Mouse (Mus musculus) G1E-ER4 (cell line): ENCODE measurements around the gene Cnn3. TPM values are rescaled to one million over a fixed set of nuclear protein-coding genes. Genes with fewer than 3 reads are reported as not detected.

Experiments used
- GATA1 ChIP-seq: IDR thresholded peaks from one replicate; pipeline ENCODE4 v1.8.0; 2012; ENCODE audit warnings: low read length, inconsistent platforms
- polyA plus RNA-seq: library from polyadenylated mRNA; stranded (reverse); fragments of >175 nt; gene quantifications from 2 replicates; pipeline ENCODE4 v1.2.3, GENCODE M21; 2012

The Cnn3 gene
- not detected in 2 replicates for polyA plus RNA-seq

- TF ChIP-seq GATA1 = no peak
These were observed at the start of gene Cnn3 for GRCm38 (mm10) chr3:121425861-121426620. Gene Cnn3 (plus strand): TSS chr3:121426497.

- no peak for TF ChIP-seq GATA1
These were observed 47.3 kb upstream of the Cnn3 start for GRCm38 (mm10) chr3:121378708-121379612.

- TF ChIP-seq GATA1 = no peak
These were observed 46.6 kb upstream of the Cnn3 start for GRCm38 (mm10) chr3:121379699-121380098.

- TF ChIP-seq GATA1 = no peak
These were observed 38.8 kb upstream of the Cnn3 start for GRCm38 (mm10) chr3:121387471-121388009.

DNA sequence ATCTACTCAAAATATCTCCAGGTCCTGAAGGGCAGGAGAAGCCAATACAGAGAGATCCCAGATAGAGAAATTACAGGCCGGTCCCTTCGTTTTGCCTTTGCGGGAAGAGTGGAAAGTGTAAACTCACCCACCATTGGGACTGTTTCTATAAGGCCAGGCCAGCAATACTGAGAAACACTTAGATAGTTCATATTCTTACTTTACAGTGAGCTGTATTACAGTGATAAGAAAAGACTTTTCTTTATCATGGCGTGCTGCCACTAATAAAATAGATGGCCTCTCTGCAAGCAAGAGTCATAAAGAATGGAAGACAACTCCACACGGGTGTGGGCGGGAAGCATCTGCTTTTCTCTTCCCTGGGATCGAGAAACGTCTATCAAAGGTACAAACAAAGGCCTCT is 36.9 kb upstream of the Cnn3 start:
- TF ChIP-seq GATA1 = peak; percentile 41

DNA sequence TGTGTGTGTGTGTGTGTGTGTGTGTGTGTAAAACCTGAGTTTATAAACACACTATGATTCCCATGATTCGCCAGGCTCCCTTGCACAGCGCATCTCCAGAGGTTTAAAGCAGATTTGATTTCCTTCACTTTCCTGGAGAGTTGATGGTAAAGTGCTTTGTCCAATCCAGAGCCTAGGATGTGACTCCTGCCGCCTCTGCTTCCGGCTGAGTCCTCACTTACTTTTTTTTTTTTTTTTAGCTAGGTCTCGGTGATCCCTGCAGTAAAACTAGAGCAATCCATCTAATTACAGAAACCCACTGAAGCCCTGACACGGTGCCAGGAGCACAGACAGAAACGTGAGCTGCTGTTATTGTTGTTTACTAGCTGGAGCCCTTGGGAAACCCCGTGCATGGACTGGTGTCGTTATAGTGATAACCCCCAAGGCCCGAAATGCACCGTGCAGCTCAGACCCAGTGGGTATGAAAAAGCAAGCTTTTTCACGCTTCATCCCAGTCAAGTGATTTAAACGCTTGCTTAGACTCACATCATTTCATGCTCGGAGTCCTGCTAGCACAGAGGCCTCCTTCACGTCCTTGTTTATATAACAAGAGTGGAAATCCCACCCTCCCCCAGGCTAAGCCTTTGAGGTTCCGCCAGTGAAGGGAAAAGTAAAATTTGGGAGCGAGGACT is 36.3 kb upstream of the Cnn3 start:
- TF ChIP-seq GATA1 = no peak

DNA sequence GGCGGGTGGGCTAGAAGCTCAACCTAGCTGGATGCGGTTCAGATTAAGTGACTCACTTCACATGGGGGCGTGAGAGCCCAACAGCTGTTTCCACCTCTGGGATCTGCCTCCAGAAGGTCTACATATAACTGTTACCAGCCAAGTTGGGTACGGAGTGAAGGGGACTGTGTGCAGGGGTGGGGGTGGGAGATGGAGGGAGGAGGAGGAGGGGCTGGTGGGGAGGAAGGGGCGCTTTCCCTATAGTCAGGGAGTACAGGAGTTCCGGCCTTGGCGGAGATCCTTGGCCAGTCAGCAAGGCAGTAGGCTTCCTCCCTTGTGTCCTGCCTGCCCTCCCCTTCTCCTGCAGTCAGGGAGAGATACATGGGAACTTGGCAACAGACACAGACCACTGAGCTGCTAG is 35.6 kb upstream of the Cnn3 start:
- no peak for TF ChIP-seq GATA1

GRCm38 (mm10) chr3:121395588-121396295 is 30.6 kb upstream of the Cnn3 start:
- no peak for TF ChIP-seq GATA1

- no peak for TF ChIP-seq GATA1
These were observed 29.7 kb upstream of the Cnn3 start for GRCm38 (mm10) chr3:121396561-121396960.

- TF ChIP-seq GATA1 = no peak
These were observed 29.3 kb upstream of the Cnn3 start for GRCm38 (mm10) chr3:121397007-121397406.

GRCm38 (mm10) chr3:121401384-121401783 is 24.9 kb upstream of the Cnn3 start:
- no peak for TF ChIP-seq GATA1

- TF ChIP-seq GATA1 = no peak
These were observed 24.2 kb upstream of the Cnn3 start for GRCm38 (mm10) chr3:121402096-121402495.

DNA sequence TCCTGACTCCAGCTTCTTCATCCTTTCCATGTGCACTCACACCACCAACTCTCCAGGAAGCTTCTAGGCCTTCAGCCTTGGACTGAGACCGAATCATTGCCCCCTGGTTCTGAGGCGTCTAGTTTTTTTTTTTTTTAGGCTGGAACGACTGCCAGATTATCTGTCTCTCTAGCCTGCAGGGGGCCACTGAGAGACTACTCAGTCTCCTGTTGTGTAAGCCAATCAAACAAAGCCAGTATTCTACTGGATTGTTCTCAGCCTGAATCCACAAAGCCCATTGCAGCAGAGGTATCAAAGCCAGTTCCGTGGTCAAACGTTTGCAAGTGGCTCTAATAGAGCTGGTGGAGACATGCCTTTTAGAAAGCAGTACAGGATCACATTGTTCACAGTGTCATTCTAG is 22.8 kb upstream of the Cnn3 start:
- TF ChIP-seq GATA1 = no peak

DNA sequence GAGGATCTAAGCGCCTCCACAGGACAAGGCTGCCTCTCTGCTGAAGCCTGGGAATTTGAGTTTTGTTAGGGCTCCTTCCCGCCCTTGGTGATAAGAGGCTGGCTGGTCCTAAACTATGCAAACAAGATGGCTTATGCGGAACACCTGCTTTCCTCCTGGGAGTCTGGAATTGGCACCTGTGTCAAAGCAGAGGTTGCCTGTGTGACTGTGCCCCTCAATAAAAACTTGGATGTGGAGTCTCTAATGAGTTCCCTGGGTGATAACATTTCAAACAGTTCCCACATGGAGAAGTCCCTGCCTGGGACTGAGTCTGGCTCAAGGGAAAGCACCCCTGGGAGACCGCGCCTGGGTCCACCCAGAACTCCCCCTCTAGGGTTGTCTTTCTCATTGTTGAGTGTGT is 21.2 kb upstream of the Cnn3 start:
- TF ChIP-seq GATA1 = no peak

DNA sequence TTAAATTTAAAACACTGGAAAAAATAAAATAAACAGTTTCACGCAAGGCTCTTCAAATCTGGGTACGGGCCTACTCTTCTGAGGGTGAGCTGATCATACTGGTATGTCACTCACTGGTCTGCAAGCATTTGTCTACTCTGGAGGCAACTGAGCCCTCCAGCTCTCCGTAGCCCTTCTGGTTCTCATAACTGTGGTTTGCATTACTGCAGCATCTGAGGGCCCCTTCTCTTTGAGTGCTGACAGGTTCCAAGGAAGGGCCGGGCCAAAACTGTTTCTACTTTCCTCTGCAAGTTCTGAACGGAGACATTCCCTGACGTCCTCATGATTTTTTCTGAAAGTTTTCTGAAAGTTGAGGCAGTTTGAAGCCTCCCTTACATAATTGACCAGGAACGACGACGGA is 18.9 kb upstream of the Cnn3 start:
- no peak for TF ChIP-seq GATA1

DNA sequence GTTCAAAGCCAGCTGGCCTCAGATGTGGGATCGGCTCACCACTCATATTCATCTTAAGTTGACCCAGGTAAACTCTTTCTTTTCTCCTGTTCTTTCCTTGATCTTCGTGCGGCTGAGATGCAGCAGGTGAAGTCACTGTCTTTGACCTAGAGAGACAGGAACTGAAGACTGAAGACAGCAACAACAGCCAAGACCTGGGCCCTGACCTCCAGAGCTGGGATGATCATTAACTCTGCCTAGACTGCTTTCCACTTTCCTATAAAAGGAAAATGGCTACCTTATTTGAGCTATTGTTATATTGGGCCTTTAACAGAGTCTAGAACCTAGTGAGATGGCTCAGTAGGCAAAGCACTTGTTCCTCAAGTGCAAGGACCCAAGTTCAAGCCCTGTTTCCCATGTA is 17.9 kb upstream of the Cnn3 start:
- TF ChIP-seq GATA1 = no peak
